Mouse (Mus musculus) olfactory bulb, adult 2 months (tissue): Measurements from ENCODE around the gene Arhgap35. TPM values are rescaled to one million over a fixed set of nuclear protein-coding genes. Genes with fewer than 3 reads are reported as not detected.
A peak's percentile ranks its signal among the peaks of the same experiment; 100 is the strongest.

Source experiments
- H3K27ac ChIP-seq: fragments of 200-500 bp; 2 replicates; pipeline ENCODE4 v1.5.1; 2012; ENCODE audit warnings: low read depth, low read length; ENCODE audit not compliant: insufficient read depth
- H3K4me1 ChIP-seq: fragments of 200-500 bp; 2 replicates; pipeline ENCODE4 v1.6.1; 2012; ENCODE audit warnings: low read length; ENCODE audit not compliant: control insufficient read depth, insufficient read depth
- H3K4me3 ChIP-seq: fragments of 200-500 bp; 2 replicates; pipeline ENCODE4 v1.5.1; 2012; ENCODE audit warnings: mild to moderate bottlenecking, low read depth, low read length, moderate library complexity; ENCODE audit not compliant: insufficient read depth
- CTCF ChIP-seq: fragments of 200-500 bp; IDR thresholded peaks from 2 replicates; pipeline ENCODE4 v1.5.1; 2012; ENCODE audit warnings: low read depth, mild to moderate bottlenecking, low read length, moderate library complexity; ENCODE audit not compliant: insufficient read depth
- POLR2A ChIP-seq: fragments of 200-500 bp; IDR thresholded peaks from 2 replicates; pipeline ENCODE4 v1.6.1; 2012; ENCODE audit warnings: mild to moderate bottlenecking, low read depth, low read length, moderate library complexity; ENCODE audit not compliant: insufficient read depth
- WGBS: fragments of 180-500 bp; shearing (Covaris S2); methylation state at CpG from one replicate; pipeline ENCODE4 v1.1.7; 2018; 5-methylcytosine and 5-hydroxymethylcytosine counted together
- polyA plus RNA-seq: library from polyadenylated mRNA; stranded (reverse); fragments of >200 nt; gene quantifications from 2 replicates; pipeline ENCODE4 v1.2.4, GENCODE M21; 2012; ENCODE audit warnings: low replicate concordance; ENCODE audit not compliant: missing spikeins, insufficient read depth, insufficient read length

Arhgap35 gene
- polyA plus RNA-seq, 1 experiment, result not detected

DNA sequence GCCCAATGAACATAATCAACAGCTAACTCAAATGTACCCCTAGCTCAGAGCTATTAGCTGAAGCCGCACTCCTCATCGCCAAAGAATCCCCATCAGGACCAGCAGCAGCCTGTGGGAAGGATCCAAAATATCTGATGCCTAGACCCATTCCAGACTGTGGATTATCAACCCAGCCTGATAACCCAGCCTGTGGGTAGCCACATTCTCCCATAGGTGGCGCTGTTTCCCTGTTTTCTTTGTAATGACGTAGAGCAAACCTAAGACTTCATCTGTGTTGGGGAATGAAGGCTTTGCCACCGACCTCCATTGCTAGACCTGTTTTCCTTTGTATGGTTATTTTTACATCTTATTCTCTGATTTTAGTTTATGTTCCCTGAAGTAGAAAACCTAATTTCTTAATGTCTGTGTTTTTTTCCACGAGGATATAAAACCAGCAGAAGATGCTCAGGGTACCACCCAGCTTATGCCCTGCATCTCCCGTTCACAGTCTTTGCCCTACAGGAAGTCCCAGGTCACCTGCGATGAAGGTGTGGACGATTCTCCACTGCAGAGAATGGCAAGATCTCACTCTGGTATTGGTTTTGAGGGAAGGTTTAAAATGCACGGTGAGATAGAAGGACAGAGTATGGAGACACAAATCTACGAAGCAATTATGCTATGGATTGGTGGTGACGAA is 13.4 kb upstream of the Arhgap35 start:
- 28% methylated on average over 12 of the region's 12 CpGs for WGBS
- Histone ChIP-seq H3K4me1 (no peaks in the 10 kb centered on the region), H3K4me3 (no peak overlapping the region), H3K27ac (no peak overlapping the region)
- TF ChIP-seq POLR2A, result no peak
- no peak for TF ChIP-seq CTCF

- no peak overlapping the region for H3K27ac ChIP-seq
- peaks cover 4% of the 10 kb centered on the region for H3K4me1 ChIP-seq
- H3K4me3 ChIP-seq, result no peak overlapping the region
- no peak for TF ChIP-seq CTCF
- TF ChIP-seq POLR2A, result no peak
These were observed 8.9 kb upstream of the Arhgap35 start for GRCm38 (mm10) chr7:16623687-16624086.

- 83% methylated on average over 4 of the region's 4 CpGs for WGBS
- no peak for TF ChIP-seq CTCF
- TF ChIP-seq POLR2A, result no peak
- Histone ChIP-seq H3K4me3 (no peak overlapping the region), H3K27ac (no peak overlapping the region), H3K4me1 (peaks cover 9% of the 10 kb centered on the region)
These were observed 8.3 kb upstream of the Arhgap35 start for GRCm38 (mm10) chr7:16623131-16623530.

DNA sequence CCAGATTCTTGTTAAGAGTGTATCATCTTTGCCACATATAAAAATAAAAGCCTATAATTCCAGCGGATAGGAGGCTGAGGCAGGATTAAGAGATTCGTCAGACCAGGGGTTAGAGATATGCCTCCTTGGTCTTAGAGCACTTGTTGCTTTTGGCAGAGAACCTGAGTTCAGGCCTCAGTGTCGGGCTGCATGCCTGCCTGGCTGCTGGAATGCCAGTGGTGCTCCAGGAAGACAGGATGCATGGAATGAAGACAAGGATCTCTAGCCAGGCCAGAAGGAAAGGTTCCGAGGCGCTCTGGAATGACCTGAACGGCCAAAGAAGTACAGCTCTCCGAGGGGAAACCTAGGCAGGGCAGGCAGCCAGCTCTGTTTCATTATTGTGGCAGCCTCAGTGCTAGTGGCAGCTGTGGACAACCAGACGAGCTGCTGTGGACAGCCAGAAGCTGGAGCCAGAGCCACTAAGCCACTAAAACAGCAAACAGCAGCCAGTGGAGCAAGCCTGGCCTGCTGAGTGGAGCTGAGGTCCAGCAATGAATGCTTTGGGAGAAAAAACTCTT is 6.4 kb upstream of the Arhgap35 start:
- H3K4me3 ChIP-seq, result no peak overlapping the region
- peaks cover 9% of the 10 kb centered on the region for H3K4me1 ChIP-seq
- no peak for TF ChIP-seq CTCF
- no peak for TF ChIP-seq POLR2A
- WGBS, result 73% methylated on average over 8 of the region's 8 CpGs
- H3K27ac ChIP-seq, result no peak overlapping the region

- Histone ChIP-seq H3K4me1 (peaks cover 13% of the 10 kb centered on the region), H3K27ac (no peak overlapping the region), H3K4me3 (peak overlapping the region; percentile 32)
- TF ChIP-seq POLR2A (no peak), CTCF (peak; percentile 48; the same call in 1 of the 2 replicates)
- WGBS, result 2% methylated on average over 30 of the region's 30 CpGs
These were observed 3.9 kb upstream of the Arhgap35 start for GRCm38 (mm10) chr7:16618661-16619211.

DNA sequence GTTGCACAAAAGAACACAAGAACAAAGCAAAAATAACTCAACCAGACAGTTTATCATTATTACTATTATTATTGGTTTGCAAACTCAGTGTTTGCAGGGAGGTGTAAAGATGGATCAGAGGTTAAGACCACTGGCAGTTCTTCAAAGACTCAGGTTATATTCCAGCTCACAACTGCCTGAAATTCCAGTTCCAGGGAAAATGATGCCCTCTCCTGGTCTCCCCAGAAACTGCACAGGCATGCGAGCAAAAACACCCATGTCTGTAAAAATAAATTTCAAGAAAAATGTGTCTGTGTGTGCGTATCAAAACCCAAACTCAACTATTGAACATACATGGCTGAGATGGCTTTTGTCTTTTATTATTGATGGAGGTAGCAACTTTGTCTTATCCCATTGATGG is 2.3 kb upstream of the Arhgap35 start:
- TF ChIP-seq CTCF (no peak), POLR2A (no peak)
- Histone ChIP-seq H3K4me3 (no peak overlapping the region), H3K27ac (no peak overlapping the region), H3K4me1 (peaks cover 18% of the 10 kb centered on the region)
- WGBS, result 7% methylated on average over 2 of the region's 2 CpGs

DNA sequence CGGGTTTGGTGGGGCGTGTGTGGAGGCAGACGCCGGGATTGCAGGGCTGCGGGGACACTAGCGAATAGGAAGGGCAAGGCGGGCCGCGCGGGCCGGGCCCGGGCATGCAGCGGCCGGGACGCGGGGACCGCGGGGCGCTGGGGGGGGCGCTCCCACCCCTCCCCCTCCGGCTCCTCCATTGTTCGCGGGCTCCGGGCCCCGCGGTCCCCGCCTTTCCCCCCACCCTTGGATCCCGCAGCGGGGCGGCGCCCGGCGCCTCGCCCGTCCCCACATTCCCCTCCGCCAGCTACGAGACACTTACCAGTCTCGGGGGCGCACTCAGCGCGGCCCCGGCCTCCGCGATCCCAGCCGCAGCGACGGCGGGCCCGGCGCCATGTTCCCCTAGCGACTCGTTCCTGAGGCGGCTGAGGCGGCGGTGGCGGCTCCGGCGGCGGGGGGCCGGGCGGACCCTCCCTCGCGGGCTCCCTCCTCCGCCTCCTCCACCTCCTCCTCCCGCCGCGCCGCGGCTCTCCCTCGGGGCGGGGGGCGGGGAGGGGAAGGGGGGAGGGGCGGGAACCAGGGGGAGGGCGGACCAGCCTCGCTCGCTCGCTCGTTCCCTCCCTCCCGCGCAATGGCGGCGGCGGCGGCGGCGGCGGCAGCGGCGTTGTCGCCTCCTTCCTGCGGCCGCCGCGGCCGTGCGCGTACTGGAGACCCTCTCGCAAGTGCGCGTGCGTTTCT is 464 bp downstream of the Arhgap35 start:
- WGBS, result under 1% methylated on average over 86 of the region's 101 CpGs
- peak overlapping the region; percentile 60 for H3K4me3 ChIP-seq
- TF ChIP-seq CTCF (no peak), POLR2A (no peak)
- peaks cover 24% of the 10 kb centered on the region for H3K4me1 ChIP-seq
- peak overlapping the region; percentile 92 for H3K27ac ChIP-seq

DNA sequence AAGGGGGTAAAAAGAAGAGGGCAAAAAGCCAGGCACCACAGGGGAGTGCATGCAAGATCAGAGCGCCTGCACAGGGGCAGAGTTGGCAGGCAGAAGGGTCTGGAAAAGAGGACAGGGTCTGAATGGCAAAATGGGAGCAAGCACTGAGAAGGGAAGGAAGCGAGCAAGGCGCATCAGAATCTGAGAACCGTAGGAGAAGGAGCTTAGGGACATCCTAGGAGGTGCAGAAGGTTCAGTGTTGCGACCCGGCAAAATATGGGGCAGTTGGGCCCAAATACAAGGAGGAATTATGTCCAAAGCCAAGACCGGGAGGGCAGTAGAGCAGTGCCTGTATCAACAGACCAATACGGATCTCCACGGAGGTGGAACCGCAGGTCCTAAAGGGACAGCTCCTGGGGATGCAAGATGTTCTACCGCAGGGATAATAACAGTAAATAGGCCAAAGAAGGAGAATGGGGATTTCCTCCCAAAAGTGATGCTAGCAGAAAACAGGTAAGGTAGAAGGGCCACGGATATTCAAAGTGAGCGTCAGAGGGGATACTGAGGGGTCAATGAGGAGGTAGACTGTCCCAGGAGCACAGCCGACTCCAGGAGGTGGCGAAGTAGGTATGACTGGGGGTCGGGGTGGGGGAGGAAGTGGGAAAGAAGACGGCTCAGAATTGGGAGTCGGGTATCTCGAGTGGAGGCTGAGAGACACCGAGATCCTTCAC is 1.2 kb downstream of the Arhgap35 start:
- Histone ChIP-seq H3K4me3 (peak overlapping the region; percentile 60), H3K27ac (peak overlapping the region; percentile 71; the same call in 1 of the 2 replicates), H3K4me1 (peaks cover 20% of the 10 kb centered on the region)
- TF ChIP-seq CTCF, result no peak
- TF ChIP-seq POLR2A, result no peak
- 2% methylated on average over 20 of the region's 20 CpGs for WGBS

GRCm38 (mm10) chr7:16610345-16610744 is 4.4 kb downstream of the Arhgap35 start:
- WGBS, result 47% methylated on average over 2 of the region's 2 CpGs
- Histone ChIP-seq H3K4me3 (no peak overlapping the region), H3K27ac (no peak overlapping the region), H3K4me1 (peaks cover 11% of the 10 kb centered on the region)
- TF ChIP-seq POLR2A, result no peak
